Mouse (Mus musculus) liver, postnatal 0 days (tissue): Measurements from ENCODE around the gene Fam221b. TPM values are rescaled to one million over a fixed set of nuclear protein-coding genes. Genes with fewer than 3 reads are reported as not detected.

Experiments used
- ATAC-seq: fragments of 200-750 bp; cut with Nextera tagmentation; 2 replicates; pipeline ENCODE4 v1.8.0; 2017; ENCODE audit warnings: mild to moderate bottlenecking, moderate library complexity
- DNase-seq: peaks from one replicate; pipeline ENCODE4 v3.0.0-alpha.2; 2016
- H3K27ac ChIP-seq: fragments of 300-500 bp; sonication (generic); 2 replicates; pipeline ENCODE4 v1.5.1; 2014; ENCODE audit warnings: antibody characterized with exemption, moderate library complexity, mild to moderate bottlenecking, low read depth
- H3K27me3 ChIP-seq: fragments of 300-500 bp; sonication (generic); 2 replicates; pipeline ENCODE4 v1.6.1; 2014; ENCODE audit warnings: low read length, control low read depth, mixed read lengths; ENCODE audit not compliant: insufficient read depth
- H3K36me3 ChIP-seq: fragments of 300-500 bp; sonication (generic); replicated peaks from 2 replicates; pipeline ENCODE4 v1.6.1; 2014; ENCODE audit warnings: mild to moderate bottlenecking, control low read depth, low read length, moderate library complexity, mixed read lengths; ENCODE audit not compliant: insufficient read depth
- H3K4me1 ChIP-seq: fragments of 300-500 bp; sonication (generic); 2 replicates; pipeline ENCODE4 v1.6.1; 2014; ENCODE audit warnings: antibody characterized with exemption, mild to moderate bottlenecking, control low read depth; ENCODE audit not compliant: insufficient read depth
- H3K4me2 ChIP-seq: fragments of 300-500 bp; sonication (generic); 2 replicates; pipeline ENCODE4 v1.6.1; 2014; ENCODE audit warnings: low read depth, mild to moderate bottlenecking, low read length, moderate library complexity, mixed read lengths
- H3K4me3 ChIP-seq: fragments of 300-500 bp; sonication (generic); 2 replicates; pipeline ENCODE4 v1.5.1; 2014; ENCODE audit warnings: low read depth, low read length
- H3K9ac ChIP-seq: fragments of 300-500 bp; sonication (generic); replicated peaks from 2 replicates; pipeline ENCODE4 v1.6.1; 2014; ENCODE audit warnings: mild to moderate bottlenecking, moderate library complexity
- H3K9me3 ChIP-seq: fragments of 300-500 bp; sonication (generic); 2 replicates; pipeline ENCODE4 v1.6.1; 2016; ENCODE audit warnings: mild to moderate bottlenecking, control low read depth, low read length, mixed read lengths
- CTCF ChIP-seq: sonication (generic); IDR thresholded peaks from 2 replicates; pipeline ENCODE4 v1.5.1; 2016; ENCODE audit warnings: antibody characterized with exemption, low read depth
- EP300 ChIP-seq: IDR thresholded peaks from 2 replicates; pipeline ENCODE4 v1.6.1; 2016; ENCODE audit warnings: antibody characterized with exemption, low read depth, mild to moderate bottlenecking
- WGBS: fragments of 180-500 bp; shearing (Covaris S2); extraction: QIAGEN DNeasy Blood & Tissue Kit; methylation state at CpG from one replicate; pipeline ENCODE4 v1.1.7; 2014; ENCODE audit not compliant: insufficient replicate concordance; 5-methylcytosine and 5-hydroxymethylcytosine counted together
- polyA plus RNA-seq: library from polyadenylated mRNA; unstranded; fragments of >200 nt; fragmentation: Nextera tagmentation; extraction: Ambion mirVana; gene quantifications from 2 replicates; pipeline ENCODE4 v1.2.1, GENCODE M21; 2015

Gene Fam221b
- polyA plus RNA-seq, 1 experiment from 2014 or later = 1.7 TPM

DNA sequence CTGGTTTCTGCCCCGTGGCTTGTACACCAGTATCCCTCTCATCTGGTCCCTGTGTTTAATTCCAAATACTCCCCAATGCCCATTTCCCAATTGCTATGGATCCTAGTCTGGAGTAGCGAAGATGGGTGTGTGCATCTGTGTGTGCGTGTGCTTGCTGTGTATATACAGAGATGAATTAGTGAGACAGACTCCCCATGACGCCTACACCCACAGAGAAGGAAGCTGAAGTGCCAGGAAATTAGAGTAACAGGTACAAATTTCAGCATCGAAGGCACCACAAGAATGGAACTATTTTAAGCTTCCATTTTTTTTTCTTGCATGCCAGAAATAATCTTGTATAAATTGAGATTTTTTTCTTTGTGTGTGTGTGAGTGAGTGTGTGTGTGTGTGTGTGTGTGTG, 22.1 kb upstream of the Fam221b start:
- TF ChIP-seq EP300 = no peak
- TF ChIP-seq CTCF = no peak
- Histone ChIP-seq H3K4me1 (peaks cover 11% of the 10 kb centered on the region), H3K9ac (no peak overlapping the region)

DNA sequence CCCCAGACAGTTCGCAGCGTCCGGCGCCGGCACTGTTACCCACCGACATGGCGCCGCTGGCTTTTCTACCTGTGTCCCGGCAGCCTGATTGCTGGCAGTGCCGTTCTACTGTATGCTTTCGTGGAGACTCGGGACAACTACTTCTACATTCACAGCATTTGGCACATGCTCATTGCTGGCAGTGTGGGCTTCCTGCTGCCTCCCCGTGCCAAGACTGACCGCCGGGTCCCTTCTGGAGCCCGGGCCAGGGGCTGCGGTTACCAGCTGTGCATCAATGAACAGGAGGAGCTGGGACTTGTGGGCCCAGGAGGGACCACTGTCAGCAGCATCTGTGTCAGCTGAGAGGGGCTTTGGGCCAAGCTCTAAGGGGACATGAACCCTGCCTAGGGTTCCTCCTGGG, 21.1 kb upstream of the Fam221b start:
- no peaks in the 10 kb centered on the region for H3K27me3 ChIP-seq
- no peaks in the 10 kb centered on the region for H3K36me3 ChIP-seq
- no peak overlapping the region for H3K9ac ChIP-seq
- no peak overlapping the region for H3K4me2 ChIP-seq
- ATAC-seq (no peak), DNase-seq (no peak)
- no peaks in the 10 kb centered on the region for H3K9me3 ChIP-seq
- no peak for TF ChIP-seq CTCF
- no peak for TF ChIP-seq EP300
- whole genome bisulfite sequencing = 88% methylated on average over 17 of the region's 17 CpGs
- H3K4me1 ChIP-seq = peaks cover 11% of the 10 kb centered on the region
- H3K4me3 ChIP-seq = no peak overlapping the region
- H3K27ac ChIP-seq = no peak overlapping the region

More for the DNA sequence above, 22.1 kb upstream of the Fam221b start:
- ATAC-seq (no peak), DNase-seq (no peak)
- no peak overlapping the region for H3K4me2 ChIP-seq
- H3K4me3 ChIP-seq = no peak overlapping the region
- H3K36me3 ChIP-seq = no peaks in the 10 kb centered on the region
- 59% methylated on average over 5 of the region's 5 CpGs for WGBS
- no peaks in the 10 kb centered on the region for H3K9me3 ChIP-seq
- H3K27me3 ChIP-seq = no peaks in the 10 kb centered on the region
- H3K27ac ChIP-seq = no peak overlapping the region

DNA sequence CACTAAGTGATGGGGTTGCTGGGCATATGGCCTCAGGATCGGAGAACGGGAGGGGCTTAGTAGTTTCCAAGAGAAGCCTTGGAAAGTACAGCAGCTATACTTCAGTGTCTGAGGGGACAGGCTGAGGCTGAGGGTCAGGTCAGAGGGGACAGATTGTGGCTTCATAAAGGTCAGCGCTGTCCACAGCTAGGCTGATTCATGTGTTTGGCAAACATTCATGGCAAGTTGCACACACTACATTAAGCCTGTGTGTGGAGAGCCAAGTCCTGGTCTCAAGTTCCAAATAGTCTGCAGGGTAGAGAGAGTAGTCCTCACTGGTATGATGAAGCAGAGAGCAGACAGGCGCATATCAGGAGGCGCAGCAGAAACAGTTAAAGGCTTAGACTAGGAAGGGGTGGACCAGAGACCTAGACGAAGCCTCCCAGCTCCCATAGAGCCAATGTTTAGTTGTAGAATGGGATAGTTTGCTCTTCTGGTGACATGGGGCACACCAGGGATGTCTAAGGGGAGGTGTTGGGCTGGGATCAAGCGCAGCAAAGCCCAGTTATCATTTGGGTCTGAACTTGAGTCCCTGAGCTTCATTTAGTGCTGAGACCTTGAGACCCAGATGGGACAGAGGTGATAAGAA, 10.6 kb upstream of the Fam221b start:
- no peak for TF ChIP-seq EP300
- no peak for TF ChIP-seq CTCF
- Histone ChIP-seq H3K27ac (no peak overlapping the region), H3K36me3 (no peaks in the 10 kb centered on the region), H3K9me3 (no peaks in the 10 kb centered on the region), H3K9ac (no peak overlapping the region), H3K27me3 (no peaks in the 10 kb centered on the region), H3K4me2 (no peak overlapping the region), H3K4me3 (no peak overlapping the region), H3K4me1 (no peaks in the 10 kb centered on the region)
- ATAC-seq (no peak), DNase-seq (no peak)
- 80% methylated on average over 7 of the region's 7 CpGs for WGBS

- DNase-seq (no peak), ATAC-seq (no peak)
- no peak overlapping the region for H3K4me3 ChIP-seq
- H3K9ac ChIP-seq = no peak overlapping the region
- no peak overlapping the region for H3K27ac ChIP-seq
- no peaks in the 10 kb centered on the region for H3K27me3 ChIP-seq
- H3K4me2 ChIP-seq = no peak overlapping the region
- no peaks in the 10 kb centered on the region for H3K4me1 ChIP-seq
- WGBS = 81% methylated on average over 6 of the region's 6 CpGs
- no peaks in the 10 kb centered on the region for H3K36me3 ChIP-seq
- no peaks in the 10 kb centered on the region for H3K9me3 ChIP-seq
- TF ChIP-seq EP300 = no peak
- TF ChIP-seq CTCF = no peak
These were observed 9.6 kb upstream of the Fam221b start for GRCm38 (mm10) chr4:43678541-43678940.

GRCm38 (mm10) chr4:43675608-43676007, 6.7 kb upstream of the Fam221b start:
- ATAC-seq = no peak
- no peaks in the 10 kb centered on the region for H3K36me3 ChIP-seq
- WGBS = 61% methylated on average over 4 of the region's 4 CpGs

GRCm38 (mm10) chr4:43674974-43675373, 6.0 kb upstream of the Fam221b start:
- no peaks in the 10 kb centered on the region for H3K4me1 ChIP-seq
- no peaks in the 10 kb centered on the region for H3K36me3 ChIP-seq
- ATAC-seq = no peak
- H3K4me3 ChIP-seq = no peak overlapping the region
- no peak overlapping the region for H3K9ac ChIP-seq
- H3K27me3 ChIP-seq = no peaks in the 10 kb centered on the region
- no peak for DNase-seq
- TF ChIP-seq EP300 (no peak), CTCF (no peak)
- H3K9me3 ChIP-seq = no peaks in the 10 kb centered on the region
- H3K27ac ChIP-seq = no peak overlapping the region
- H3K4me2 ChIP-seq = no peak overlapping the region
- 49% methylated on average over 5 of the region's 5 CpGs for WGBS

More at GRCm38 (mm10) chr4:43675608-43676007, 6.7 kb upstream of the Fam221b start:
- no peak for TF ChIP-seq EP300
- no peak for TF ChIP-seq CTCF
- H3K9me3 ChIP-seq = no peaks in the 10 kb centered on the region
- no peak overlapping the region for H3K4me3 ChIP-seq
- H3K4me1 ChIP-seq = no peaks in the 10 kb centered on the region
- H3K9ac ChIP-seq = no peak overlapping the region; the same call in 1 of the 2 replicates
- H3K27ac ChIP-seq = no peak overlapping the region
- DNase-seq = no peak
- no peak overlapping the region for H3K4me2 ChIP-seq
- no peaks in the 10 kb centered on the region for H3K27me3 ChIP-seq
